In genomic region chr8:107065511-107066496, GRCm38 (mm10) we compare ENCODE assay signal across 11 mouse cellular contexts. TPM values are rescaled to one million over a fixed set of nuclear protein-coding genes. Genes with fewer than 3 reads are reported as not detected.
DNase-seq lines count a peak whose midpoint lies in the region; ATAC-seq and TF ChIP-seq lines count a peak whose summit lies in the region.
"Had no signal": no experiment of that assay in that cellular context is flagged by ENCODE, and none has a peak within 500 bp of the region (broad histone marks: within the 10 kb centered on the region; RNA-seq: fewer than 3 reads in every experiment).

TSS of gene Tmed6 (minus strand) at chr8:107065644.

- no peak for TF ChIP-seq POLR2A in liver, adult 2 months (IDR thresholded peaks at IDR 0.05; ENCODE audit: extremely low read depth, insufficient read depth, low read length)

- DNase-seq in adrenal gland, postnatal 25 days: peak; percentile 23
- DNase-seq in adrenal gland, adult 8-10 months: no peak
- no peak for DNase-seq in gonadal fat pad, adult 2 months (ENCODE audit: low read depth)
- DNase-seq in liver, adult 2 months (ENCODE audit: extremely low read depth, low read depth, low spot score): peak; percentile 29
- DNase-seq in spleen, adult 18-20 months: peak; percentile 22 to 23
- no peak for DNase-seq in cerebellum, adult 9-10 months

- 45% methylated on average over 17 of the region's 17 CpGs for WGBS in liver, adult 2 months
- 66% methylated on average over 17 of the region's 17 CpGs for WGBS in midbrain, embryonic 16.5 days

- H3K36me3 ChIP-seq in liver, adult 2 months (ENCODE audit: control insufficient read depth, insufficient read depth, low read length): peaks cover 6% of the 10 kb centered on the region
- H3K36me3 ChIP-seq in midbrain, embryonic 16.5 days (ENCODE audit: control insufficient read depth, insufficient read depth, low read length): 0 out of 2 replicates have a peak, but pooled peaks cover 6% of the 10 kb centered on the region

- no peak within 1 kb of the TSS for H3K4me3 ChIP-seq in liver, adult 2 months (ENCODE audit: insufficient read depth, low read depth, low read length)
- no peak within 1 kb of the TSS for H3K4me3 ChIP-seq in midbrain, embryonic 16.5 days (ENCODE audit: low read depth, low read length)

- H3K4me2 ChIP-seq in midbrain, embryonic 16.5 days (ENCODE audit: low read length): no peak within 1 kb of the TSS

- TF ChIP-seq CTCF in liver, adult 2 months (IDR thresholded peaks at IDR 0.05; ENCODE audit: low read depth, low read length): no peak

- no peaks in the 10 kb centered on the region for H3K27me3 ChIP-seq in liver, adult 2 months (ENCODE audit: control insufficient read depth, insufficient read depth, low read length)
- H3K27me3 ChIP-seq in midbrain, embryonic 16.5 days (ENCODE audit: control insufficient read depth, insufficient read depth, low read depth, low read length): no peaks in the 10 kb centered on the region

- ATAC-seq in frontal cortex, adult (ENCODE audit: low TSS enrichment): no peak
- no peak for ATAC-seq in midbrain, embryonic 16.5 days

- no peaks in the 10 kb centered on the region for H3K79me2 ChIP-seq in liver, adult 2 months (ENCODE audit: control insufficient read depth, insufficient read depth, low read length)

- H3K9ac ChIP-seq in liver, adult 2 months (ENCODE audit: low read depth, low read length): no peak within 1 kb of the TSS
- no peak within 1 kb of the TSS for H3K9ac ChIP-seq in midbrain, embryonic 16.5 days (ENCODE audit: low read depth, low read length)

- no peaks in the 10 kb centered on the region for H3K4me1 ChIP-seq in liver, adult 2 months (ENCODE audit: control insufficient read depth, insufficient read depth, low read length)
- no peaks in the 10 kb centered on the region for H3K4me1 ChIP-seq in midbrain, embryonic 16.5 days (ENCODE audit: control insufficient read depth, insufficient read depth, low read length)

- H3K9me3 ChIP-seq in midbrain, embryonic 16.5 days (replicated peaks; ENCODE audit: control insufficient read depth, low read length, poor library complexity, severe bottlenecking): no peaks in the 10 kb centered on the region

- H3K27ac ChIP-seq in liver, adult 2 months (replicated peaks; ENCODE audit: insufficient read depth, low read depth, low read length): no peak within 1 kb of the TSS
- H3K27ac ChIP-seq in midbrain, embryonic 16.5 days (ENCODE audit: low read length): no peak within 1 kb of the TSS

RNA-seq across cellular contexts. Expression of gene Tmed6, which starts in this region (rescaled TPM):
- not detected in 2 replicates for total RNA-seq in adrenal gland, postnatal 25 days (2021)
- not detected for total RNA-seq in adrenal gland, adult 8-10 months (2022)
- 102 and 122 TPM in 2 replicates for polyA plus RNA-seq in gonadal fat pad, adult 2 months (2012; rRNA removed)
- 2.0 TPM in 1 of 2 replicates, not detected in the other for total RNA-seq in liver, adult 2 months (2014; rRNA removed)
- not detected in 2 replicates for polyA plus RNA-seq in liver, adult 2 months (2012; rRNA removed)
- not detected in 2 replicates for polyA plus RNA-seq in midbrain, embryonic 16.5 days (2015; fragmentation: Nextera tagmentation; extraction: Ambion mirVana)
- polyA plus RNA-seq: C2C12; heart, embryonic 14.5 days; limb, embryonic 14.5 days had no signal

Comparison
In these comparisons a context has a peak if more than half of its experiments do, and no peak if none do; other contexts are left out.
1. RNA of gene Tmed6 (polyA plus RNA-seq): 102 to 122 TPM in gonadal fat pad, adult 2 months; not detected in liver, adult 2 months and not detected in midbrain, embryonic 16.5 days; every median in the first group is over 10 times any median in the second.
2. Peak in DNase-seq in adrenal gland, postnatal 25 days; RNA of the gene not detected or under 1 TPM.
3. DNase-seq: peak in liver, adult 2 months (single experiment) and spleen, adult 18-20 months (2 of 2); none in adrenal gland, adult 8-10 months (single experiment), gonadal fat pad, adult 2 months (single experiment) and cerebellum, adult 9-10 months (single experiment).